In genomic region chr10:16990227-16990626, GRCm38 (mm10) we compare ENCODE assay signal across 13 mouse cellular contexts.
DNase-seq lines count a peak whose midpoint lies in the region; ATAC-seq and TF ChIP-seq lines count a peak whose summit lies in the region.
"Had no signal": no experiment of that assay in that cellular context is flagged by ENCODE, and none has a peak within 500 bp of the region (broad histone marks: within the 10 kb centered on the region; RNA-seq: fewer than 3 reads in every experiment).

No protein-coding gene starts in this region.

- DNase-seq in frontal cortex, postnatal 10 days (ENCODE audit: low spot score in 2 of 2): no peak
- peak; percentile 14 for DNase-seq in lung, embryonic 14.5 days
- DNase-seq in lung, adult 2 months: no peak
- peak; percentile 64 to 93 for DNase-seq in cerebellum, adult 2 months
- no peak for DNase-seq in frontal cortex, adult 2 months (ENCODE audit: extremely low spot score in 1 of 2, low spot score in 1 of 2)
- no peak for DNase-seq in kidney, adult 18-20 months
- DNase-seq: kidney, adult 8-10 months had no signal

- no peaks in the 10 kb centered on the region for H3K79me2 ChIP-seq in myocyte (ENCODE audit: control insufficient read depth, insufficient read depth)

- no peak for TF ChIP-seq POLR2A in lung, adult 2 months (IDR thresholded peaks at IDR 0.05; ENCODE audit: borderline replicate concordance, extremely low read depth, low read depth, low read length)
- no peak for TF ChIP-seq POLR2A in cerebellum, adult 2 months (IDR thresholded peaks at IDR 0.05; ENCODE audit: borderline replicate concordance, insufficient read depth, low read length)
- TF ChIP-seq POLR2A in myocyte (IDR thresholded peaks at IDR 0.05; ENCODE audit: insufficient read length, low read depth): no peak

- TF ChIP-seq CTCF in lung, embryonic 14.5 days (IDR thresholded peaks at IDR 0.05; ENCODE audit: low read depth): no peak
- TF ChIP-seq CTCF in lung, adult 2 months (IDR thresholded peaks at IDR 0.05; ENCODE audit: insufficient read depth, low read length): no peak
- TF ChIP-seq CTCF in cerebellum, adult 2 months (IDR thresholded peaks at IDR 0.05; ENCODE audit: borderline replicate concordance, insufficient read depth, low read depth, low read length): no peak

- H3K4me2 ChIP-seq in lung, embryonic 14.5 days: no peak overlapping the region
- H3K4me2 ChIP-seq in myocyte (ENCODE audit: low read depth): peak overlapping the region; percentile 26
- H3K4me2 ChIP-seq: embryonic facial prominence, embryonic 13.5 days; limb, embryonic 13.5 days; midbrain, embryonic 15.5 days had no signal

- H3K9me3 ChIP-seq in lung, embryonic 14.5 days (ENCODE audit: low read depth, low read length): no peaks in the 10 kb centered on the region
- H3K9me3 ChIP-seq: embryonic facial prominence, embryonic 13.5 days; limb, embryonic 13.5 days; midbrain, embryonic 15.5 days had no signal

- no peak overlapping the region for H3K4me3 ChIP-seq in lung, embryonic 14.5 days (ENCODE audit: low read depth, low read length)
- no peak overlapping the region for H3K4me3 ChIP-seq in lung, adult 2 months (replicated peaks; ENCODE audit: extremely low read depth, low read depth, low read length)
- no peak overlapping the region for H3K4me3 ChIP-seq in cerebellum, adult 2 months (replicated peaks; ENCODE audit: insufficient read depth, low read depth, low read length)
- no peak overlapping the region for H3K4me3 ChIP-seq in myocyte
- H3K4me3 ChIP-seq: embryonic facial prominence, embryonic 13.5 days; limb, embryonic 13.5 days; midbrain, embryonic 15.5 days had no signal

- peak; percentile 74; the same call in 1 of the 2 replicates for ATAC-seq in frontal cortex, adult (ENCODE audit: low TSS enrichment)
- no peak for ATAC-seq in lung, embryonic 14.5 days (ENCODE audit: insufficient read depth)
- ATAC-seq: midbrain, embryonic 15.5 days had no signal

- peaks cover 4% of the 10 kb centered on the region; the same call in 1 of the 2 replicates for H3K4me1 ChIP-seq in lung, embryonic 14.5 days (ENCODE audit: insufficient read depth)
- peaks cover 3% of the 10 kb centered on the region; the same call in 1 of the 2 replicates for H3K4me1 ChIP-seq in lung, adult 2 months (ENCODE audit: control insufficient read depth, insufficient read depth, low read length)
- peaks cover 2% of the 10 kb centered on the region; the same call in 1 of the 2 replicates for H3K4me1 ChIP-seq in cerebellum, adult 2 months (ENCODE audit: control insufficient read depth, insufficient read depth, low read length)
- H3K4me1 ChIP-seq: midbrain, embryonic 15.5 days had no signal

- H3K27me3 ChIP-seq in lung, embryonic 14.5 days (ENCODE audit: insufficient read depth, low read length): no peaks in the 10 kb centered on the region
- H3K27me3 ChIP-seq in cerebellum, adult 2 months (ENCODE audit: control insufficient read depth, insufficient read depth, low read length): no peaks in the 10 kb centered on the region
- no peaks in the 10 kb centered on the region for H3K27me3 ChIP-seq in myocyte (ENCODE audit: control insufficient read depth, insufficient read depth, insufficient read length)
- H3K27me3 ChIP-seq: embryonic facial prominence, embryonic 13.5 days; limb, embryonic 13.5 days; midbrain, embryonic 15.5 days had no signal

- H3K9ac ChIP-seq in lung, embryonic 14.5 days: no peak overlapping the region
- H3K9ac ChIP-seq: embryonic facial prominence, embryonic 13.5 days; limb, embryonic 13.5 days; midbrain, embryonic 15.5 days had no signal

- H3K36me3 ChIP-seq in lung, embryonic 14.5 days (ENCODE audit: insufficient read depth): no peaks in the 10 kb centered on the region
- no peaks in the 10 kb centered on the region for H3K36me3 ChIP-seq in myocyte (ENCODE audit: control insufficient read depth, insufficient read depth)
- H3K36me3 ChIP-seq: embryonic facial prominence, embryonic 13.5 days; limb, embryonic 13.5 days; midbrain, embryonic 15.5 days had no signal

- no peak overlapping the region for H3ac ChIP-seq in myocyte (ENCODE audit: control insufficient read depth, insufficient read length)

- WGBS in lung, embryonic 14.5 days: 52% methylated on average over 1 of the region's 1 CpGs
- 32% methylated on average over 1 of the region's 1 CpGs for WGBS in lung, adult 2 months
- WGBS in cerebellum, adult 2 months: 7% methylated on average over 1 of the region's 1 CpGs

- no peak overlapping the region for H3K27ac ChIP-seq in lung, embryonic 14.5 days (ENCODE audit: low read depth)
- H3K27ac ChIP-seq in cerebellum, adult 2 months (ENCODE audit: insufficient read depth, low read length): peak overlapping the region; percentile 49; the same call in 1 of the 2 replicates
- H3K27ac ChIP-seq: embryonic facial prominence, embryonic 13.5 days; limb, embryonic 13.5 days; midbrain, embryonic 15.5 days; stomach, postnatal 0 days had no signal

TF ChIP-seq in myocyte, 11 proteins besides CTCF, POLR2A, EP300 and RAD21:
- no peak for TF ChIP-seq POLR2AphosphoS2 (IDR thresholded peaks at IDR 0.05; ENCODE audit: insufficient read length, low read depth)
- TF ChIP-seq SRF (IDR thresholded peaks at IDR 0.05; ENCODE audit: control insufficient read depth, insufficient read length, low read depth): no peak
- peak in 1 of 3 experiments; percentile 11 for TF ChIP-seq MYOD1 (IDR thresholded peaks at IDR 0.05; ENCODE audit: control insufficient read depth in 1 of 3, insufficient read length in 2 of 3, low read depth in 2 of 3)
- no peak for TF ChIP-seq MYOG (IDR thresholded peaks at IDR 0.05; ENCODE audit: control insufficient read depth in 1 of 3, insufficient read depth in 1 of 3, insufficient read length in 2 of 3, low read depth in 2 of 3)
- no peak for TF ChIP-seq TCF3 (IDR thresholded peaks at IDR 0.05; ENCODE audit: insufficient read length, low read depth)
- TF ChIP-seq CEBPB (IDR thresholded peaks at IDR 0.05; ENCODE audit: insufficient read depth, poor library complexity, severe bottlenecking): 0 out of 2 replicates have a peak, but pooled peaks have one; percentile 23
- TF ChIP-seq E2F4 (IDR thresholded peaks at IDR 0.05; ENCODE audit: insufficient read depth): no peak

Comparison
In these comparisons a context has a peak if more than half of its experiments do, and no peak if none do; other contexts are left out.
1. DNase-seq: peak in lung, embryonic 14.5 days (single experiment) and cerebellum, adult 2 months (2 of 2); none in frontal cortex, postnatal 10 days (0 of 2), lung, adult 2 months (single experiment), frontal cortex, adult 2 months (0 of 2) and kidney, adult 18-20 months (single experiment).